Mouse (Mus musculus): ENCODE results near the gene Gm10840.
"Not testable (repeated sequence)": the region's sequence is repeated elsewhere in the genome, so short reads cannot be mapped to it uniquely, and the experiment has no call there.

Gene Gm10840

GRCm38 (mm10) chr11:106162237-106162636, 1.6 kb downstream of the Gm10840 start:
- DNase-seq = no peak

DNA sequence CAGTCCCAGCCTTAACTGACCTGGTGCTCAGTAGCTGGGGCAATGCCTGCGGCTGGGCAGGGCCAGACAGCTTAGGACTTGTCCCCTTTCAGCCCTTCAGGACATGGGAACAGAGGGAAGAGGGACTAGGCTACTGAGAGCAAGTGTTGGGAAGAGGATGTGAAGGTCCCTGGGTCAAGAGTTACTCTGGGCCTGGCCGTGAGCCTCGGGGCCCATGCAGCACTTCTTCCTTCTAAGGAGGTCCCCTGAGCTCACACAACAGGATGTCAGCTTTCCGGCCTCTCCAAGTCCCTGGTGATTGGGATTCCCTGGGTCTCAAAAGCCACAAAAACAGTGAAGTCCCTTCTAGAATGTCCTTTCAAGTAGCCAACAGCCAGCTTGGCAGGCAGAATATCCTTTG, 2.9 kb downstream of the Gm10840 start:
- no peak for DNase-seq

- no peak for DNase-seq
These were observed 4.0 kb downstream of the Gm10840 start for GRCm38 (mm10) chr11:106164601-106165180.

- DNase-seq = no peak
These were observed 6.8 kb downstream of the Gm10840 start for GRCm38 (mm10) chr11:106167435-106167834.

- DNase-seq = no peak
These were observed 10.2 kb downstream of the Gm10840 start for GRCm38 (mm10) chr11:106170807-106171206.

DNA sequence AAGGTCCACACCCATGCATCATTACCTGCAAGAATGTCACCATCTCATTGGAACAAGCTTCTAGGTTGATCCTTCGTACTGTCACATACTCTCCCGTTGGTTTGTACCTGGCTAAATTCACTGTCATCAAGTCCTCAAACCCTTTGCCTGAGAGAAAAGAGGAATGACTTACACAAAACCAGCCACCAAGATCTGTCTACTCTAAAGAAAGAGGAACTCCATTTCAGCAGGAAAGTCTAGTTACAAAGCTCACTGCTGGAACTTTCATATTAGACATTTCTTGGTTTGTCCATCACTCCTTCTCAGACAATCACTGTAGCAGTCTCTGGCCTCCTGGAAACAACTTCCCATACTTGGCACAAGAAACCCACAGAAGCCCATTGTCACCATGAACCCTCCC, 12.6 kb downstream of the Gm10840 start:
- no peak for DNase-seq

GRCm38 (mm10) chr11:106174372-106174771, 13.7 kb downstream of the Gm10840 start:
- no peak for DNase-seq

DNA sequence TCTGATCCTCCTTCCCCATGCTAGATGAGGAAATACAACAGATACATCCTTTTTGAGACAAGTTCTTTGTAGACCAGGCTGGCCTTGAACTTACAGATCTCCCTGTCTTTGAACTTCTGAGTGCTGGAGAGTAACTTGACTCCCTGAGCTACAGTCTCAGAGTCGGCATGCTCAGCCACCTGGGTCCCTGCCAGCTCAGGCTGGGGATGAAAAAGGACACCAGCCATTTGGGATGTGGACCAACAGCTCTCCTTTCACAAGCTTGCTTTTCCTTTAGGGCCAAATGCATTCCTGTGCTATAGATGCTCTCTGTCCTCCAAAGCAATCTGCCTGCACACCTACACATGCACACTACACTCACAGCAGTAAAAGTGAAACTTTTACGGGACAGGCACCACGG, 14.4 kb downstream of the Gm10840 start:
- no peak for DNase-seq

GRCm38 (mm10) chr11:106176372-106176771, 15.7 kb downstream of the Gm10840 start:
- DNase-seq = no peak

- no peak for DNase-seq
These were observed 17.6 kb downstream of the Gm10840 start for GRCm38 (mm10) chr11:106178036-106178782.

DNA sequence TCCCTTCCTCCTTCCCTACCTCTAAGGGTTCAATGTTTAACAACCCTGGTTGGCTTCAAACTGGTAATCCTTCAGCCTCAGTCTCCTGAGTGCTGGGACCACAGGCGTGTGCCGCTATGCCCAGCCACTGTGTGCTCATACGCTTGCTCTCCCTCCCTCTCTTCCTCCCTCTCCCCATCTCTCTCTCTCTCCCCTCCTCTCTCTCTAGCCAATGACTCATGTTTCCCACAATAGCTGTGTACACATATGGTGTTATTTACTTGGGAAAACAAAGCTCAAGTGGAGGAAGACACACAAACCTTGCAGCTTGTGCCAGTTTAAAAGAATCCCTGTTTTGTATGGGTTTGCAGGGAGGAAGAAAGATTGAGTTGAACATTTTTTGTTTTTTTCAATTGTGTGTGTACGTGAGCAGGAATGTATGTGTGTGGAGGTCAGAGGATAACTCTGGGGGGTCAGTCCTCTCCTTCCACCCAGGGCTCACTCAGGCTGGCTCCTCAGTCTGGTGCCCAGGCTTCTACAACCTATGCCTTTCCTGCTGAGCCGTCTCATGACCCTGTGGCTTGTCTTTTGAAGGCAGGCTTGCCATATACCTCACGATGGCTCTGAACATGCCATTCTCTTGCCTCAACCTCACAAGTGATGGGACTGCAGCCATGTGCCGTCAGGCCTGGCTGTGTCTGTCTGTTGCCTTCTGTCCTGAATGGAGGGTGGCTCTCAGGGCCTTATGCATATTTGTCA, 19.2 kb downstream of the Gm10840 start:
- no peak for DNase-seq

- no peak for DNase-seq
These were observed 19.8 kb downstream of the Gm10840 start for GRCm38 (mm10) chr11:106180449-106180801.

- DNase-seq = no peak
These were observed 26.7 kb downstream of the Gm10840 start for GRCm38 (mm10) chr11:106187326-106187725.

DNA sequence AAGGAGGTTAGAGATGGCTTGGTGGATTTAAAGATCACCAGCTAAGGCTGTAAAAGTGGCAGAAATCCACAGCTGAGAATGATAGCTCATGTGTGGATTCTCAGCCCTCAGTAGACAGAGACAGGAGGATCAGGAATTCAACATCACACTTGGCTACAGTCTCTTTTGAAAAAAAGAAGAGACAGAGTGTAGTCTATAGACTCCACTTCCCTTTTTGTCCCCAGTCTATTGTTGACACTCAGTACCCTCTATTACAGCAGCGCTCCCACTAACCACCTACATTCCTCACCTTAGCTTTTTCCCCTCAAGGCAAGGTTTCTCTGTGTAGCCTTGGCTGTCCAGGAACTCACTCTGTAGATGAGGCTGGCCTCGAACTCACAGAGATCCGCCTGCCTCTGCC, 31.1 kb downstream of the Gm10840 start:
- DNase-seq = no peak

DNA sequence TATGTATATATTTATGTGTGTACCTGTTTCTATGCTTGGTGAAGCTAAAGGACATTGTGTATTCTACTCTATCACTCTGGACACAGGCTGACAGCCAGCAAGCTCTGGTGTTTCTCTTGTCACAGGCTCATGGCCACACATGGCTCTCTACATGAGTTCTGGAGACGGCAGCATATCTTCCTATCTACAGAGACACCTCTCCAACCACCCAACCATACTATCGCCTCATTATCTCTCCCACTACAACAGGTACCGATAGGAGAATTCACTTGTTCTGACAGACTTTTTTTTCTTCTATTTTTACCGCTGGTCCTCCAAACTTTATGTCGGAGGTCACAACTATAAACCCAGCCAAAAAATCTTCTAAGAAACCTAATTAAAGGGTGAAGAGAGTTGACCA, 31.6 kb downstream of the Gm10840 start:
- no peak for DNase-seq

GRCm38 (mm10) chr11:106192657-106193370, 32.2 kb downstream of the Gm10840 start:
- DNase-seq = no peak

DNA sequence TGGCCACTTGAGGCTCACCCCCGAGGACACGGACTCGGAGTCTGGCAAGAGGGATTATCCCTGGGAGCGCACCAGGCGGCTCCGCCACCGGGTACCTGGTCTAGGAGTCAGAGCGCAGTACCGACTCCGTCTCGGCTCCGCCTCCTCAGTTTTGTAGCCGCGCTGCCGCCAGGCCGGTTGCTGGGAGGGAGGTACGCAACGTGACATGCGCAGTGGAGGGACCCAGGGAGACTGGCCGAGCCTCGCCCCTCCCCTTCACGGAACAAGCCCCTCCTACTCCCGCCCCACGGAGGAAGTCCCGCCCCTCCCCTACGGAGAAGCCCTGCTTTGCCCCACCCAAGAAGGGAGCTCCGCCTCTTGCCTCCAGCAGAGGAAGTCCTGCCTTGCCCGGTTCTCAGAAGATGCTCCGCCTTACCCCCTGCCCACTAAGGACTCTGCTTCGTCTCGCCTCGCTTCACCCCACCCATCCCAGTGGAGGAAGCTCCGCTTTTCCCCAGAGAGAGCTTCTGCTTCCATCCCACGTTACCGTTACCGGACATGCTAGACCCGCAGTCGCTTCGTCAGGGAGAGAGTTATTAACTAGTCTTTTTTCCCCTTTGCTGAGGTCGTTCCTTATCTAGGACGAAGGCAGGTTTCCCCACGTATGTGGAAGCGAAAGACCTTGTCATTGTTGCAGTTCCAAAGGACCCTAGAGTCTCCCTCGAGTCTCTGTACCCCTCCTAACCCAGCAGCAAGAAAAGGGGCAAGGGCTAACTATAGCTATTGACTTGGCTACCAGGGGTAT, 32.9 kb downstream of the Gm10840 start:
- peak; percentile 95 for DNase-seq

- no peak for DNase-seq
These were observed 33.5 kb downstream of the Gm10840 start for GRCm38 (mm10) chr11:106194155-106194541.

DNA sequence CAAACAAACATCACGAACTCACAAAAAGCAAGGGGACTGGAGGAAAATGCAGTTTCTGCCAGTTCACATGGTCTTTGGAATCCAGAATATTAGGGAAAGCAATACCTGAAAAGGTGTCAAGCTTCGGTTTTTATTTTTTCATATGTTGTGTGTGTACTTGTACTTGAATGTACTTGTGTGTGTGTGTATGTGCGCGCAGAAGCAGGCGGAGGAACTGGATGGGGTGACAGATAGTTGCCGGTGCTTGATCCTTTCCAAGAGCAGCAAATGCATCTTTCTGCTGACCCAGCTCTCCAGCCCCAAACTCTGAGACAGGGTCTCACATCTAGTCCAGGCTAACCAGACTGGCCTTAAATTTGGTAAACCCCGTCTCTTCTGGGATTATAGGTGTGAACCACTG, 34.2 kb downstream of the Gm10840 start:
- DNase-seq = no peak

- no peak for DNase-seq
These were observed 34.7 kb downstream of the Gm10840 start for GRCm38 (mm10) chr11:106195341-106195740.

DNA sequence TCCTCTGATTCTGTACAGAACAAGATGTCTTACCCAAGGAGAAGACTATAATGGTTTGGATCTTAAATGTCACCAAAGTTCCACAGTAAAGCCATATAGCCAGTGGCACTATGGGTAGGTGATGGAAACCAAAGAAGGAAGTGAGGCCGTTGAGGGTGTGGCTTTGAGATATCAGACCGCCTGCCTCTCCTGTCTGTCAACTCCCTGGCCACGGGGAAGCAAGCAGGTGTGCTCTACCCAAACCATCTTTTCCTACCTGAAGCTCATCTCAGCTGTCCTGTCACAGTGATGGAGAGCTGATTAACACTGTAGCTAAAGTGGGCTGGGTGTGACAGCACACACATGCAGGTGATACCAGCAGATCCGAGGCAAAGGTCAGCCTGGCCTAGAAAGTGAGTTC, 37.6 kb downstream of the Gm10840 start:
- DNase-seq = no peak

- not testable (repeated sequence) for DNase-seq
These were observed 39.3 kb downstream of the Gm10840 start for GRCm38 (mm10) chr11:106199997-106200396.

- no peak for DNase-seq
These were observed 40.1 kb downstream of the Gm10840 start for GRCm38 (mm10) chr11:106200756-106201155.
